Mouse (Mus musculus) bone marrow macrophage, adult 2 months (primary cell): Measurements from ENCODE around the gene Trpm2. TPM values are rescaled to one million over a fixed set of nuclear protein-coding genes. Genes with fewer than 3 reads are reported as not detected.

Source experiments
- H3K27ac ChIP-seq: 2 replicates; pipeline ENCODE4 v1.5.1; 2012; ENCODE audit warnings: low read depth, low read length; ENCODE audit not compliant: insufficient read depth
- H3K4me1 ChIP-seq: 2 replicates; pipeline ENCODE4 v1.6.1; 2012; ENCODE audit warnings: low read length; ENCODE audit not compliant: control insufficient read depth, insufficient read depth
- H3K4me3 ChIP-seq: 2 replicates; pipeline ENCODE4 v1.5.1; 2012; ENCODE audit warnings: mild to moderate bottlenecking, low read length, moderate library complexity; ENCODE audit not compliant: insufficient read depth
- CTCF ChIP-seq: IDR thresholded peaks from 2 replicates; pipeline ENCODE4 v1.5.1; 2012; ENCODE audit warnings: low read depth, mild to moderate bottlenecking, low read length, moderate library complexity
- POLR2A ChIP-seq: IDR thresholded peaks from 2 replicates; pipeline ENCODE4 v1.6.1; 2012; ENCODE audit warnings: mild to moderate bottlenecking, low read depth, low read length, borderline replicate concordance
- polyA plus RNA-seq: library from polyadenylated mRNA; stranded (reverse); fragments of >200 nt; gene quantifications from 2 replicates; pipeline ENCODE4 v1.2.4, GENCODE M21; 2012; ENCODE audit not compliant: missing spikeins, insufficient read depth, insufficient read length

Gene Trpm2
- polyA plus RNA-seq, 1 experiment = 8.6 TPM

GRCm38 (mm10) chr10:77978351-77979350, 8.3 kb upstream of the Trpm2 start, which contains the start of gene 1810043G02Rik:
TSS of gene 1810043G02Rik (plus strand) at chr10:77978524.
- Histone ChIP-seq H3K27ac (peak within 1 kb of the TSS; percentile 34), H3K4me1 (peaks cover 31% of the 10 kb centered on the region), H3K4me3 (peak within 1 kb of the TSS; percentile 93)
- TF ChIP-seq CTCF = no peak

- Histone ChIP-seq H3K27ac (no peak overlapping the region), H3K4me1 (peaks cover 37% of the 10 kb centered on the region), H3K4me3 (no peak overlapping the region)
- no peak for TF ChIP-seq CTCF
- no peak for TF ChIP-seq POLR2A
Measured at GRCm38 (mm10) chr10:77976458-77977150, 6.2 kb upstream of the Trpm2 start.

DNA sequence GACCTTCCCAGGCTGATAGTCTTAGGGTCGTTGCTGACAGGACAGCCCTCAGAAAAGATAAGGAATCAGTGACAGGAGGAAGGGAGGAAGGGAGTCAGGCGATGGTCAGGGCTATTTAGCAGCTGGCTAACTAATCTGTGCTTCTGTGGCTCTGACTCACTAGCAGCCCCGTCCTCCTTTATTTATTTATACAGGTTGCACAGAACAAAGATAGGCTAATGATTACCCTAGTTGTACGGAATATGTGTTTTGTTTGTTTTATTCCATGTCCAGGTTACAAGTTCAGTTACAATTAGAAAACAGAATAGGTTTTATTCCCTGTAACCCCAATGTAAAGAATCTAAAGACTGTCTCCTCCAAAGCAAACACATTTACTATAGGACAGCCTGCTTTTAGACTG, 5.3 kb upstream of the Trpm2 start:
- TF ChIP-seq CTCF (no peak), POLR2A (no peak)

DNA sequence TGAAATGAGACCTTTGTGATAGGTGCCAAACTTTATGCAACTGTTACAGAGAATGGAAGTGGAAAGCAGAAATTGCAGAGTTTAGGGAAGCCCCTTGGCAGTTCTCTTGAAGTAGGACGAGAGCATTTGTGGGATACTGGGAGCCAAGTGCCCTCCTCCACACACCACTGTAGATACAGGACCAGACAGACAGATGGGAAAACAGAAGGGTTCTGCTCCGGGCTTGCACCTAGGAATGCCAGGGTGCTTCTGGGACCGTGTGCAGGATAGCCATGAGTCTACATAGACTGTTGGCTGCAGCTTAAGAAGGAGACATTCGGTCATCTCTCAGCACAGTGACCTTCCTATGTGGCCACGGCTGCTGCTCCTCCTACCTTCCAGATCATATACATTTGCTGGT, 4.4 kb upstream of the Trpm2 start:
- TF ChIP-seq POLR2A (no peak), CTCF (no peak)
- H3K27ac ChIP-seq = peak overlapping the region; percentile 45
- H3K4me1 ChIP-seq = peaks cover 44% of the 10 kb centered on the region
- H3K4me3 ChIP-seq = no peak overlapping the region

More for the DNA sequence above, 5.3 kb upstream of the Trpm2 start:
- Histone ChIP-seq H3K27ac (no peak overlapping the region), H3K4me3 (no peak overlapping the region), H3K4me1 (peaks cover 40% of the 10 kb centered on the region)

- TF ChIP-seq POLR2A (no peak), CTCF (no peak)
- H3K27ac ChIP-seq = peak overlapping the region; percentile 45
Measured at GRCm38 (mm10) chr10:77974323-77974722, 4.0 kb upstream of the Trpm2 start.

GRCm38 (mm10) chr10:77971709-77972553, 1.6 kb upstream of the Trpm2 start:
- peak overlapping the region; percentile 60 for H3K27ac ChIP-seq
- no peak overlapping the region for H3K4me3 ChIP-seq
- TF ChIP-seq POLR2A (no peak), CTCF (peak; percentile 25; the same call in 1 of the 2 replicates)
- H3K4me1 ChIP-seq = peaks cover 49% of the 10 kb centered on the region

More at GRCm38 (mm10) chr10:77974323-77974722, 4.0 kb upstream of the Trpm2 start:
- Histone ChIP-seq H3K4me3 (no peak overlapping the region), H3K4me1 (peaks cover 46% of the 10 kb centered on the region)

GRCm38 (mm10) chr10:77971191-77971590, 828 bp upstream of the Trpm2 start:
- H3K4me1 ChIP-seq = peaks cover 47% of the 10 kb centered on the region
- H3K4me3 ChIP-seq = no peak overlapping the region
- TF ChIP-seq POLR2A = no peak
- TF ChIP-seq CTCF = no peak
- H3K27ac ChIP-seq = peak overlapping the region; percentile 84

DNA sequence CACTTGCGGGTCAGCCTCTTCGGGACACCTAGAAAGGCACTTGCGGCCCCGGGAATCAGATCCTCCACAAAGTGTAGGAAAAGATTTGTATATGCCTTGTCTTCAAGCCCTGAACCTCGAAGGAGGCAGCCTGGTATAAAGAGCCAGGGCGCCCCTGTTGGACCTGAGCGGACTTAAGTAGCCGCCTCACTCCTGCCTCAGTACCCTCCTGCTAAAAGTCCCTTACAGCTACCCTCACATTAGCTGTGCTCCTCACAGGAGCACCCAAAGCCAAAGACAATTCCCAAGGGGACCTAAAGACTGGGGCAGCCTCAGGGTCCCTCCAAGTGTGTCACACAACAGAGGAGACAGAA, 414 bp downstream of the Trpm2 start:
- peak overlapping the region; percentile 88 for H3K27ac ChIP-seq
- peak overlapping the region; percentile 49 for H3K4me3 ChIP-seq
- H3K4me1 ChIP-seq = peaks cover 48% of the 10 kb centered on the region

DNA sequence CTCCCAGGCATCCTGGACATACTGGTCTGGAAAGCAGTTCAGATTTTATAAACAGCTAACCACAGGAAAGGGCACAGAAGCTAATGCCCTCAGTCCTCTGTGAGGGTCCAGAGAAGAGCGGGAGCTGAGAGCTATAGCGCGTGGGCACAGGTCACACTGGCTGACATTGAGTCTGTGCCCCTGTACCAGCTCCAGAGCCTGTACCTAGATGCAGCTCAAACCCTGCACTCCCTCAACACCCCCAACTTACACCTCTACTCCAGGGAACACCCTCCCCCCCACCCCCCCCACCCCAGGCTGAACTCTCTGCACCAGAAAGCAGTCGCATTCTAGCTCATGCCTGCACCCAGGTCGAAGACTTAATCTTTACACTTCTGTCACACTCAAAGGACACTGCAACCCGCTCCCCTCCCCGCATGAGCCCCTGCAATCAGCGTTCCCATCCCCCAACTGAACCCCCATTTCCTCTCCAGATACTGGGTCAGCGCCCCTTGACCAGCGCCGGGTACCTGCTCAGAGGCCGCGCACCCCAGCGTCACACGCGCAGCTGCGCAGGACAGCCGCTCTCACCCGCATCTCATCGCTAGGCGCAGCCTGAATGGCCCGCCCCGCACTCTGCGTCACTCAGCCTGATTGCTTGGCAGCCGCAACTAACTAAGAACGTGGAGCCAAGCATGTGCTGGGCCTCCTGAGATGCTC, 940 bp downstream of the Trpm2 start:
- H3K4me3 ChIP-seq = peak overlapping the region; percentile 49
- H3K27ac ChIP-seq = peak overlapping the region; percentile 88
- peaks cover 48% of the 10 kb centered on the region for H3K4me1 ChIP-seq
- TF ChIP-seq CTCF (no peak), POLR2A (no peak)

More for the DNA sequence above, 414 bp downstream of the Trpm2 start:
- TF ChIP-seq CTCF (no peak), POLR2A (no peak)

GRCm38 (mm10) chr10:77963971-77964370, 6.4 kb downstream of the Trpm2 start:
- Histone ChIP-seq H3K4me3 (no peak overlapping the region), H3K27ac (no peak overlapping the region), H3K4me1 (peaks cover 36% of the 10 kb centered on the region)
- TF ChIP-seq POLR2A (no peak), CTCF (no peak)
